Mouse (Mus musculus) kidney, adult 11 months (tissue): ENCODE measurements around the gene Bcl6b.

Experiments used
- DNase-seq: peaks from one replicate; pipeline ENCODE4 v3.0.0; 2022

The Bcl6b gene

DNA sequence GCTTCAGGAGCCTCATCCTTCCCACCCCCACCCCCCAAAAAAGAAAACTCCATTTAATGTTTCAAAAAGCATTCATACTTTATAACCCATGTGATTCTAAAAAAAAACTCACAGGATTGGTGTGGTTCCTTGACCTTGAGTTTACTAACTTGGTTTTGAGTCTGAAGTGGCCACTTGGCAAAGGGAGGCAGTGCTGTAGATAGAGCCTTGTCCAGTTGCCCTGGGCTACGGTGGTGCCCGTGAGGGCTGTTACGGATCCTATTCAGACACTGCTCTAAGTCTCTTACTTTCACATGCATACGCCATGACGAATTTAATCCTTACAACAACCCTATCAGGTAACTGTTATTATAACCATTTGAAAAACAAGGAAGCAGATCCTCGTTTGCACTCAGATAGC lies 17.6 kb downstream of the Bcl6b start:
- no peak for DNase-seq

DNA sequence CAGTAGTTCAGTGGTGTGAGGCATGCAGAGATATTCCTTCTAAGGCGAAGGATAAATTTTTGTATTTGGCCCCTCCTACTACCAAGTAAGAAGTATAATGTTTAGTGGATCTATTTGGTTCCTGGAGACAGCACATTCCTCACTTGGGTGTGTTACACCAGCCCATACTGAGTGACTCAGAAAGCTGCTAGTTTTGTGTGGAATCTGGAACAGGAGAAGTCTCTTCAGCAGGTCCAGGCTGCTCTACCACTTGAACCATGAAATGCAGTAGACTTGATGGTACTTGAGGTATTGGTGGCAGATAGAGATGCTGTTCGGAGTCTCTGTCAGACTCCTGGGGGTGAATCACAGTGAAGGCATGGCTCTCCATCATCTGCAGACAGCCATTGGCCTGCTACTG lies 18.9 kb downstream of the Bcl6b start:
- DNase-seq = no peak

DNA sequence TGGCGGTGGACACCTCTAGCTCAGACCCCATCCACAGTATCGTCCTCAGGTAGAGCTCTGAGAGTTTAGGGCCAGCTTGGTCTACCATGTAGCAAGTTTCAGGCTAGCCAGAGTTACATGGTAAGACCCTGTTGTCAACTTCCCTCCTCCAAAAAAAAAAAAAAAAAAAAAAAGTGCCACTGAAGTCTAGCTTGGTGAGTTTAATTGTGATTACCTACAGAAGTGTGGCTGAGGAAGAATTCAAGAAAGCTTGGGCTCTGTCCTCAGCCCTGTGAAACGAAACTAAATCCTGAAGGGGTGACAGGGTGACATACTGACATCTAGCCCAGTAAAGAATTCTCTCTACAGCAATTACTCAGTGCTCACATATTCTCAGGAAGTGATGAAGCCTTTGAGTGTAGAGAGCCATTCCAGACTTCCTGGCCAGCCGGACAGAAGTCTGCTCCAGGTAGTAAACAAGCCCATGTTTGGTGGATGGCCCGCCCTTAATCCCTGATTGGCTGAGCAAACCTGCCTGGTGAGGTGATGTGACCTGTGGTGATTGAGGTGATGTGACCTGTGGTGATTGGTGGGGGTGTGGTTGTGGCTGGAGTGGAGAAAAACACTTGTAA lies 20.7 kb downstream of the Bcl6b start:
- no peak for DNase-seq

DNA sequence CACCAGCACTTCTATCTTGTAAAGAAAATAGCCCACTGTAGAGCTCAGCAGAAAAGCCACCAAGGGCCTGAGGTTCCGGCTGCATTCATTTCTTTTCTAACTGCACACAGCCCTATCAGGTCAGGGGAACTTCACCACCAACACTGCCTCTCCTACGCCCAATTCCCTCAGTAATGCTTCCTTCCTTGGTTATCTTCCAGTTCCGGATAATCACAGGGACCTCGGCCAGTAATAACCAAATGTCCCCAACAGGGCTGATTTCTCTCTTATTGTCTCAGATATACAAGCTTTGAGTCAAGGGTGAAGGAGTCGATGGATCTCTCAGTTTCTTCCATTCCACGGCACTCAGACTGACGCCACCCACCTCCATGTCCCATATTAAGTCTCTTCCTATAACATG lies 22.3 kb downstream of the Bcl6b start:
- no peak for DNase-seq

DNA sequence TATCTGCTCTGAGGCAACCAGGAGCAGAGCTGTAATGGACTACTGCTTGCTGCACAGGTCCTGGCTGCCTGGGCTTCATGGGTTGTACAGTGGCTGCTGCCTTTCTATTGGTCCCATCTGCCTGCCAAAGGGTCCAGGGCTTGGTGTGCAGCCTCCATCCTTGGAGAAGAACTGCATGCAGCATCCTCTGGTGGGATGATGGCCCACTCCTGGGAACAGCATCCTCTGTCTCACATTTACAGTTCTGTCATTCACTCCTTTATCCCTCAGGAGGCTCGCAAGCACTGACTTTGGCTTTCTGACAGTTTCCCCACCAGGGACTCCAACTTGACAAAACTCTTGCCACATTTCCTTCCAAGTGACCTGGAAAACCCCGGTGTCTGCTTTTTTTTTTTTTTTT lies 22.8 kb downstream of the Bcl6b start:
- no peak for DNase-seq

DNA sequence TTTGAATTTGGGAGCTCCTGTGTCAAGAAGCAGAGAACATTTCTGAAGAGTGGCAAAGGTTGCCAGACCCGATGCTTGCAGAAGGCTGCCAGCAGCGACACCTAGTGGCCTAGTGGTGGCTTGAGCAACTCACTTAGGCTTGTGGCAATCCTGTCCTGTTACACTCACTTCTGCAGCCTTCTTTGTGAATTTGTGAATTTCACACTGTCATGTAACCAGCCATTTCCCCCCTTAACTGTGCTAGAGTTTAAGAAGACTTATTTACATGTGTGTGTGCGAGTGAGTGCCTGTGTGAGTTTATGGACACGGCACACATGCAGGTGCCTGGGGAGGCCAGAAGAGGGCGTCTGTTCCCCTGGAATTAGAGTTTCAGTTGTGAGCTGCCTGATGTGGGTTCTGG lies 27.9 kb downstream of the Bcl6b start:
- peak; percentile 78 for DNase-seq

DNA sequence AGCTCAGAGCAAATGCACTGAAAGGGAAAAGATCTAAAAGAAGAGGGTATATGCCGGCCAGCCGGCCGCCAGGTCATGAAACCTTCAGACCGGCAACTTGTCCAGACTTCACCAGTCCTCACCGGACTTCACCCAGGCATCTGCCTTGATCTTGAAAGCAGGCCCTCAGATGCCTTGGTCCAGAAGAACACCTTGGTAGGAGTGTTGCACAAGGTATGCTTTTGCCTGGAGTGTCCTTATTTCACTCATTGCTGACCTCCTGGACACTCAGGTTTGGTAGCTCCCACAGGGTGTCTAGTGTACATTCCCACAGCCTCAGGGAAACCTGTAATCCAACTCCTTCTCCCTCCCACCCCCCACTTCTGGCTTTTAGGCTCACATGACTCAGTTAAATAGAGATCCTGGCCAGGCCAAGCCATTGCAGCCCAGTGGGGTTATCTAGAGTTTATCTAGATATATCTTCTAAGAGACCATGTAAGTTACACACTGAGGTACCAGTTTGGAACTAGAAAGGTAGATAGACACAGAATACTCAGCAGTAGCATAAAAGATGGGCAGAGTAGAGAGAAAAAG lies 29.5 kb downstream of the Bcl6b start:
- no peak for DNase-seq

DNA sequence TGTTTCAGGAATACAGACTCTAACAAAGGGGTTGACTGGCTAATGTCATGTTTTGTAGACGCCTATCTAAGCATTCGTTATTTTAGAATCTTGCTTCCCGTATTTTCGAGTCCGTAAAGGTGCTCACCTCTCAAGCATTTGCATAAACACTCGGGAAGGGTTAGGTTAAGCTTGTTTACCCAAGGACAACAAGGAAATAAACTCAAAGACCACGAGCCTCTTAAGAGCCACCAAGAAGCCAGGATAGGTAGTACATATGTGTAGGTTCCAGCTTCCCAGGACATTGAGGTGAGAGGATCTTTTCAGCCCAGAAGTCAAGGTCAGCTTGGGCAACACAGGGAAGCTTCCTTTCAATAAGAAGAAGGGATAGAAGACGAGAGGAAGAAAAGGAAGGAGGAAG lies 30.5 kb downstream of the Bcl6b start:
- no peak for DNase-seq

DNA sequence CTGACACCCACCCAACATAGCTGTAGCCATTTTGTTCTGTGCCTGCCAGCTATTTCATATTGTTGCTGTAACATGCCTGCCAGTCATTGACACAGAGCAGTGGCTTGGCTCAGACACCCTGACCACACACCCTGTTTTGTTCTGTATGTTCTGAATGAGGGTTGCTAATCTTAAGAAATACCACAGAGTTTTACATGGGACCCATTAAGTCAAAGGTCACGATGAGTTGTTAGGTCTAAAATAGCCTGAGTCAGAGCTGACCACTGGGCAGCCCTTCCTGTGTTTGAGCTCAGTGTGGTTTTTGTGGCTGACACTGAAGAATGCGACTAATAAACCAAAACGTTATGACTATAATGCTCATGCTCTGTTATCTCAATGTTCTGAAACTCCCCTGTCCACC lies 31.3 kb downstream of the Bcl6b start:
- DNase-seq = no peak

DNA sequence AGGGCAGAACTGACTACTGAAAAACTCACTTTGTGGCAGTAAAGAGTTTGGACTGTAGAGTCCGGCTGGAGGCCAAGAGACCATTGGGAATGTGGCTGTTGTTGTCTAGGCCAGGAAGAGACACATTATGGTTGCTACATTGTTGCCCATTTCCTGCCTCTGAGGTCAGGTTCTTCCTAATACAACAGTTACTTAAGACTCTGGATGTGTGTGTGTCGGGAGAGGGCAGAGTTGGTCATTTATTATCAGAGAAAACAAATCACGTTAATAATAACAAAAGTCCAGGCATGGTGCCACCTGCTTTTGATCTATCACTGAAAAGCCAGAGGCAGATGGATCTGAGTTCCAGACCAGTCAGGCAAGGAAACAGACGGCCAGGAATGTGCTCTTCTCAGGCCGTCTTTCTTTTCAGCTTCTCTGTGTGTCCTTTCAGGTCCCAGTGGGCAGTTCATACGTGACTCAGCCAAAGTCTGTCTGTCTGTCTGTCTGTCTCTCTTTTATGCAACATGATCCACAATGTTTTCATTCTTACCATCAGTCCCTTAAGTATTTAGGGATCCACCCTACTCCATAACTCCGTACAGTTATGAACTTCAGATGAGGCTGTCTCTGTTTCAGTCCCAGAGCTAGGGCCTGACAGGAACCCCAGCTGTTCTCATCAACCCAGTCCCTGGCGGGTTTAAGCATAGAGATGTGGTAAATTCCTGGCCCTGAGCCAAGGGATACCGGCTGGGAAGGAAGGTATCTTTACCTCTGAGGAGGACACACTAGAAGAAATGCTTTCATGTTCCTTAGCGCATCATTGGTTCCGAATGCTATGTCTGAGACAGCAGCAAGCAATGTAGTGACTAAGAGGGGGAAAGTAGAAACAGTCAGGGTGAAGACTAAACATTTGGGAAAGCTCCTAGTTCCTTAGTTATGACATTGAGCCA lies 36.0 kb downstream of the Bcl6b start:
- DNase-seq = peak; percentile 42

DNA sequence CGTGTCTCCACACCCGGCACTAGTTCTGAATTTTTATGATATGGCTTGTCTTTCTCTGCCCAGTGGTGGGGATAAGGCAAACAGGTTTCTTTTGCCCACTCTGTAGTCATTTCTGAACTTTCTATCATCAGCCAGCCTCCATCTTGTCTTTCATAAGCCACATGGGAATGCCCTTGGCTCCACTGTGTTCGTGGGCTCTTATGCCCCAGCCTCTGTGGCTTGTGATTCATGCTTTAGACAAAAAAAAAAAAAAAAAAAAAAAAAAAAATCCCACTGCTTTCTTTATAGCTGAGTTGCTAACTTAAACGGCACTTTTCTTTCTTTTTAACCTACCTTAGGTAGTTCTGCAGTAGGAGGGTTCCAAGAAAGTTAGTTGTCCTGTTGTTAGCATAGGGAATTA lies 37.4 kb downstream of the Bcl6b start:
- DNase-seq = no peak

DNA sequence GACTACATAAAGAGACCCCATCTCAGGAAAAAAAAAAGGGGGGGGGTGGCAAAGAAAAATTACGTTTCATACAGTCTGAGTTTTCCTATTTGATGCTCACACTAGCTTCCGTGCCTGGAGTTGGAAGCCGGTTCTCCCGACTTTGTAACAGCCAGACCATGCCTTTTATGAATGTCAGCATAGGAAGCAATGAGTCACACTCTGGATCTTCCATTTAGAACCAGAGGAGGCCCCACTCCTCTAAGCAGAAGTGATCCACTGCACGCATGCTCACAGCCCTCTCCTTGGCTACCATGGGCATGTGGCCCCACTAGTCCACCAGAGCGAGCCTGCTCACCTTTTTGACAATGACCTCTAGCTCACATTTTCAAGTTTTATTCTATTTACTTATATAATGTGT lies 38.4 kb downstream of the Bcl6b start:
- no peak for DNase-seq

DNA sequence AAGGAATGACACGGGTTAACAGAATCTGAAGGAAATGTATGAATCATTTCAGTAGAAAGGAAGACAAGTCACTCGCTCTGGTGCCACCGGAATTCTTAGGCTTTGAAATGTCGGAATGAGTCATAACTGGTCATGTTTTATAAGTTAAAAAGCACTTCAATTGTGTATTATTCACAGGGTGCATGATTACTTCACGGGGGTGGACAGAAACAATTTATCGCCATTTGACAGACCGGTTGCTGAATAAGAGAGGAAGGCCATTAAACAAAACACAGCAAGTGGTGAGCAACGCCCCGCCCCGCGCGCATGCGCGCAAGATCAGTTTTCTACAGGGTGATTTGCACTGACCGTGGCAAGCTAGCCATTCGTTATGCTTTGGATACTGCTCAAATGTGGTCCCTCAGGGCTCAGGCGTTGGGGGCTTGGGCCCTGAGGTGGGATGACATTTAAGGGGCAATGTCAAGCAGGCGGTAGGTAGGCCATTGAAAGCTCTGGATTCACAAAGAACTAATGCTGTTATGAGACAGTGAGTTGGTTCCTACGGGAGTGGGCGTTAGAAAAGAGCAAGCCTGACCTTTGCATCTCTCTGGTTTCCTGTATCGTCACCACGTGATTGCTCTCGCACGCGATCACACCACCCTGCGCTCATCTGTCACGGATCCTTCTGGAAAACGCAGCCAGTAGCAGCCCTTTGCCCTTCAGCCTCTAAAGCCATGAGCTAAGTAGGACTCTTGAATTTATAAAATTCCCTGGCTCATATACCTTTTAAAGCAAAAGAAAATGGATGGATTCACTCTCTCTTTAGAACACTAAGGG lies 40.1 kb downstream of the Bcl6b start:
- no peak for DNase-seq

DNA sequence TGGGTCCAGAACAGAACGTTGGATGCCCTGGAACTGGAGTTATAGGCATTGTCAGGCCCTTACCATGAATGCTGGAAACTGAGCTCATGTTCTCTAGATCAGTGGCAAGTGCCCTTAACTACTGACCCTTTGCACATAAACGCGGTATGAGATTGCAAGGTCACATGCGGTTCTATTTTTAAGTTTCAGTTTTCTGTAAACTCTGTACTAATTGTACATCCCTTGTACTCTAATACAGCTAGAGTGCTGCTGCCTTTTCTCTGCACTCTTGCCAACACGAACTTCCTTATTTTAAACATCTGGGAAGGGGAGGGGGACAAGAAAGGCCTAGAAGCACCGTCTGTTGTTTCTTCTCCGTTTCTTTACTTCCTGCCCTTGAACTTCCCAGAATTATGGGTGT lies 44.5 kb downstream of the Bcl6b start:
- no peak for DNase-seq

DNA sequence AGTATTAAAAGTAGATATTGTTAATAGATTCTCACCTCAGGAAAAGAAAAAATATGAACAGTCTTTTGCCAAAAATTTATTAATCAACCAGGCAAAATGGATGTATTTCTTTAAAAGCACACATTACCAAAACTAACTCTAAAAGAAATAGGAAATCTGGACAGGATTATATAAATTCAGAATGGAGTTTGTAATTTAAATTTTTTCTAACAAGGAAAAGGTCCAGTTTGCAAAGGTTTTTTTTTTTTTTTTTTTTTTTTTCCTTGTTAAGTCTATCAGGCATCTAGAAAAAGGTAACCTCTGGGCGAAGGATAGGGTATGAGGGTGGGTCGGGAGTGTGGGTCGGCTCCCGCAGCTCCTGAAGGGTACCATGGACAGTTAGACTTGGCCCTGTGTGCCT lies 49.1 kb downstream of the Bcl6b start:
- no peak for DNase-seq

DNA sequence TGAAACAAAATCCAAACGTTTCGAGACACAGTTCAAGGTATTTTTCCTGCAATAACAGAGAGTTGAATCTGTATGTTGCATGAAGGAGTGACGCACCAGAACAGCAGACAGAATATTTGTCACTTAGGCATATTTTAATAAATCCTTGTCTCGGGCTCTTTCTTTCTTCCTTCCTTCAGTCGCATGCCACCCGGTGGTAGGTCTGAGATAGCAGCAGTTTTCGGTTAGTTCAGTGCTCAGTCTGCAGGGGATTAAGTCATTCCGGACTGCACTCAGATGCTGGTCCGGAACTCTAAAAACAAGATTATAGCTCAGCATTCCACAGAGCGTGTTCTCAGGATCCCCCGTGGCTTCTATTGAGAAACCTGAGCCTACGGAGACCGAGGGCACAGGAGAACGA lies 50.2 kb downstream of the Bcl6b start:
- no peak for DNase-seq

DNA sequence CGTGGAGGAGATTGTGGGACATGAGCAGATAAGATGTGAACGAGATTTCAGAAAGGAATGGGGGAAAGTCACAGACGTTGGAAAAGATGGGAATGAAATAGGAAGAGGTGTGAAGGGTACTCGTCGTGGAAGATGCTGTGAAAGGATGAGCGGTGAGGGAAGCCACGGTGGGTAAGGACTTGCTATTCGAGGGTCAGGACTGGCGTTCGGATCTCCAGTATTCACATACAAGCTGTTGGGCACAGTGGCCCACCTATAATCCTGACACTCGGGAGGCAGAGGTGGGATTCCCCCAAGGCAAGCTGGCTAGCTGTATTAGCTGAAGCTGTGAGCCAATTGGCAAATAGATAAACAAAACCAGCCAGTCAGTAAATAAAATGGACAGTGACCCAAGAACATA lies 50.8 kb downstream of the Bcl6b start:
- no peak for DNase-seq

DNA sequence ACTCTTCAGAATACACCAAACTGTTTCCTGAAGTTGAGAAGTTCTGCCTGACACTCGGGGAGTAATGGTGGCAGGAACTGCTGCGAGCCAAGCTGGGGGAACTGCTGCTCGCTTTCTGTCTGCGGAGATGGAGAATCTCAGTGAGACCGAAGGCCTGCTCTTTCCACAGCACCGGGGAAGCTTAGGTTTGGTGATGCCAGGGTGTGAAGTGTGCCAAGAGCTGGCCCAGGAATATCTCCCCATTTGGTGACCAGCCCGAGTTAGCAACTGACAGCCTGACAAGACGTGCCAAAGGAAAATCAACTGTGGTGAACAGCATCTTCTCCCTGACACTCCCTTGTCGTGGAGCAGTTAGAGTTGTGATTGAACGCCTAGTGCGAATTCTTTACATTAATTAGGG lies 51.3 kb downstream of the Bcl6b start:
- DNase-seq = no peak

DNA sequence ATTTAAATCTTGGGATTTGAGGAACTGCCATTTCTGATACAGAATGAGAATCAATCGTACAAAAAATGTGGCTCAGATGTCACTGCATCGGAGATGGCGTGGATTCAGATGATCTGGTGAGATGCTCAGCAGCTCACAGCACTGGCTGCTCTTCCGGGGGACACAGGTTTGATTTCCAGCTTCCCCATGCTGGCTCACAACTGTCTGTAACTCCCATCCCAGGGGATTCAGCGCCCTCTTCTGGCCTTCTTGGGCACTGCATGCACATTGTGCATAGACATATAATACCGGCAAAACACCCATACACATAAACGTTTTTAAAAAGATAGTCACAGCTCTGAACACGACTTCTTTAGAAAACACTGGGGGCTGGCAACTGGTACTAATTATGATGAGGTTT lies 52.0 kb downstream of the Bcl6b start:
- DNase-seq = no peak

DNA sequence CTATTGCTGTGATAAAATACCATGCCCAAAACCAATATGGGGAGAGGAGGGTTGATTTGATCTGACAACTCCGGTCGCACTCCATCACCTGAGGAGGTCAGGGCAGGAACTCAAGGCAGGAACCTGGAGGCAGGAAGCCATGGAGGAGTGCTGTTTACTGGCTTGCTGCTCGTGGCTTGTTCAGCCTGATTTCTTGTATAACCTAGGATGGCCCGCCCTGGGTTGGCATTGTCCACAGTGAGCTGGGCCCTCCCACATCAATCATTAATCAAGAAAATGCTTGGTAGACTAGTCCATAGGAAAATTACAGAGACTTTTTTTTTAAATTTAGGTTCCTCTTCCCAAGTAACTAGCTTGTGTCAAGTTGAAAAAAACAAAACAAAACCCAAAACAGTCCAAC lies 55.1 kb downstream of the Bcl6b start:
- DNase-seq = peak; percentile 84
